Mouse (Mus musculus) neural tube, embryonic 11.5 days (tissue): ENCODE data around the gene Jph4. TPM values are rescaled to one million over a fixed set of nuclear protein-coding genes. Genes with fewer than 3 reads are reported as not detected.

Experiments used
- ATAC-seq: fragments of 200-750 bp; cut with Nextera tagmentation; 2 replicates; pipeline ENCODE4 v1.8.0; 2017; ENCODE audit warnings: moderate number of reproducible peaks, mild to moderate bottlenecking, moderate TSS enrichment, moderate library complexity; ENCODE audit not compliant: insufficient read depth, low FRiP score, low TSS enrichment
- DNase-seq: peaks from one replicate; pipeline ENCODE4 v3.0.0-alpha.2; 2015; ENCODE audit warnings: low spot score
- H3K27ac ChIP-seq: fragments of 300-500 bp; sonication (generic); 2 replicates; pipeline ENCODE4 v1.5.1; 2014; ENCODE audit warnings: low read depth, mild to moderate bottlenecking, low read length
- H3K27me3 ChIP-seq: fragments of 300-500 bp; sonication (generic); 2 replicates; pipeline ENCODE4 v1.6.1; 2014; ENCODE audit warnings: mild to moderate bottlenecking, low read length, mixed read lengths; ENCODE audit not compliant: control insufficient read depth, insufficient read depth
- H3K36me3 ChIP-seq: fragments of 300-500 bp; sonication (generic); 2 replicates; pipeline ENCODE4 v1.6.1; 2014; ENCODE audit warnings: mild to moderate bottlenecking, low read length, moderate library complexity, mixed read lengths; ENCODE audit not compliant: control insufficient read depth, insufficient read depth
- H3K4me1 ChIP-seq: fragments of 300-500 bp; sonication (generic); 2 replicates; pipeline ENCODE4 v1.6.1; 2014; ENCODE audit warnings: low read length, mixed read lengths; ENCODE audit not compliant: control insufficient read depth, insufficient read depth
- H3K4me2 ChIP-seq: fragments of 300-500 bp; sonication (generic); 2 replicates; pipeline ENCODE4 v1.6.1; 2014; ENCODE audit warnings: low read depth, mild to moderate bottlenecking, moderate library complexity
- H3K4me3 ChIP-seq: fragments of 300-500 bp; sonication (generic); 2 replicates; pipeline ENCODE4 v1.5.1; 2014; ENCODE audit warnings: low read depth, low read length
- H3K9ac ChIP-seq: fragments of 300-500 bp; sonication (generic); 2 replicates; pipeline ENCODE4 v1.6.1; 2014; ENCODE audit warnings: mild to moderate bottlenecking, low read length
- H3K9me3 ChIP-seq: fragments of 300-500 bp; sonication (generic); 2 replicates; pipeline ENCODE4 v1.6.1; 2016; ENCODE audit warnings: low read length; ENCODE audit not compliant: control insufficient read depth
- WGBS: fragments of 180-500 bp; shearing (Covaris S2); extraction: QIAGEN DNeasy Blood & Tissue Kit; methylation state at CpG from one replicate; pipeline ENCODE4 v1.1.7; 2014; 5-methylcytosine and 5-hydroxymethylcytosine counted together
- polyA plus RNA-seq: library from polyadenylated mRNA; unstranded; fragments of >200 nt; fragmentation: Nextera tagmentation; extraction: Ambion mirVana; gene quantifications from 2 replicates; pipeline ENCODE4 v1.2.1, GENCODE M21; 2014

The Jph4 gene
- polyA plus RNA-seq, 1 experiment from 2014 or later = 3.8 TPM

DNA sequence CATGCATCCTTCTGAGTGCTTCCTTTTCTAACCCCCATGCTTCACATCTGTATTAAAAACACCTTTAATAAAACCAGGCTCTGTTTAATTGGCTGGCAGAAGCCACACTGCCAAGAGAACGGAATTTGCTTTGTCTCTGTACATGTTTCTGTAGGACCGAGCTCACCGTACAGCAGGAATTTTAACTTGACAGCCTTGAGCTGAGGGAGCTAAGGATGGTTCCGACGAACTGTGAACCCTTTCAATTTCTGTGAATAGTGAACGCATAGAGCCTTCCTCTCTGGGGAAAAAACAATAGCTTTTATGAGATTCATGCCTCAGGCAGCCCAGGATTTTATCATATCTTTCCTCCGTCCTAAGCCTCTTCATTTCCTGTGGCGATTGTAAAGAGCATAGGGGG is 5.6 kb upstream of the Jph4 start:
- Histone ChIP-seq H3K27ac (no peak overlapping the region), H3K9me3 (no peaks in the 10 kb centered on the region), H3K36me3 (no peaks in the 10 kb centered on the region), H3K27me3 (no peaks in the 10 kb centered on the region), H3K4me2 (no peak overlapping the region), H3K4me1 (no peaks in the 10 kb centered on the region), H3K4me3 (no peak overlapping the region), H3K9ac (no peak overlapping the region)
- ATAC-seq (no peak), DNase-seq (no peak)
- 66% methylated on average over 8 of the region's 8 CpGs for WGBS

DNA sequence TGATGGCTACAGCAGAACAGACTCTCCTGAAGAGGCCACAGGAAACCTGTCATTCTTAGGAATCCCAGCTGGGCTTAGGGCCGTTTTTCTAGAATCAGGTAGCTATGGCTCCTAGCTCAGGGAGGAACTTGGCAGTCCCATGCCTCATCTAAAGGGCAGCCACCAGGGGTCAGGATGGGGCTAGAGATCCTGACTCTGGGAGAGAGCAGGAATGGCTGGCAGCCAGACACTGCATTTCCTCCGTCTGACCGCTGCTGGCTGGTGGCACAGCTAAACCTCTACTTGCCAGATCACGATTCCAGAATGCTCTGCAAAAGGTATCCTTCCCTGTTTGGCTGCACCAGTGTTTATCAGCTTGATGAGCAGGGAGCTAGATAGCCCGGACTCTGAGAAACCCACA is 5.2 kb upstream of the Jph4 start:
- Histone ChIP-seq H3K4me1 (no peaks in the 10 kb centered on the region), H3K4me3 (no peak overlapping the region), H3K36me3 (no peaks in the 10 kb centered on the region), H3K9ac (no peak overlapping the region), H3K27me3 (peaks cover 2% of the 10 kb centered on the region; the same call in 1 of the 2 replicates), H3K4me2 (no peak overlapping the region), H3K27ac (no peak overlapping the region), H3K9me3 (no peaks in the 10 kb centered on the region)
- DNase-seq (peak; percentile 81), ATAC-seq (no peak; the same call in 1 of the 2 replicates)
- 10% methylated on average over 5 of the region's 5 CpGs for WGBS

DNA sequence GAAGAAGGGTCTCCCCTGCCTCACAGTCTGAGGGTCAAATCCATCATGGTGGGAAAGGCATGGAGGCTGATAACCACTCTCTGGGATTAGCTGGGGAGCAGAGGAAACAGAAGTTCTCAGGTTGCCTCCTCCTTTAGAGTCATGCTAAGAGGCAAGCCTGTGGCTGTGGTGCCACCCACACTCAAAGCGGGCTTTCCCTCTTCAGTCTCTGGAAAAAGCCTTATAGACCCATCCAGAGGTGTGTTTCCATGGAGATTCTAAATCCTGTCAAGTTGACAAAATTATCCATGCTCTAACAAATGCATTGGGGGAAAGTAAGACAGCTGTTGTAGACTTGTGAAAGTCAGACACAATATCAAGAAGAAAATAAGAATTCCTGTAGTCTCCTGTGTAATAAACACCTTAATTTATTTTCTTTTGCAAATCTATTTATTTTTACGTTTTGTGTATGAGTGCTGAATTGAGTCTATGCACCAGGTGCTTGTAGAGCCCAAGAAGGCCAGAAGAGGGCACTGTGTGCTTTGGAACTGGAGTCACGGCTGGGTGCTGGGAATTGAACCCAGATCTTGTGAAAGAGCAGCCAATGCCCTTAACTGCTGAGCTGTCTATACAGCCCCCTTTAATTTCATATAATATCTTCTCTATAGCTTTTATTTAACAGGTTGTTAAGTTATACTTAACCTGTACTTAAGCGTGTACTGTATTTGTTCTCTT is 2.8 kb upstream of the Jph4 start:
- no peaks in the 10 kb centered on the region for H3K9me3 ChIP-seq
- peaks cover 21% of the 10 kb centered on the region for H3K27me3 ChIP-seq
- WGBS = 70% methylated on average over 4 of the region's 4 CpGs
- no peak overlapping the region for H3K4me2 ChIP-seq
- no peak overlapping the region for H3K27ac ChIP-seq
- DNase-seq (no peak), ATAC-seq (no peak)
- no peaks in the 10 kb centered on the region for H3K36me3 ChIP-seq
- H3K4me3 ChIP-seq = no peak overlapping the region
- peaks cover 8% of the 10 kb centered on the region for H3K4me1 ChIP-seq
- H3K9ac ChIP-seq = no peak overlapping the region

DNA sequence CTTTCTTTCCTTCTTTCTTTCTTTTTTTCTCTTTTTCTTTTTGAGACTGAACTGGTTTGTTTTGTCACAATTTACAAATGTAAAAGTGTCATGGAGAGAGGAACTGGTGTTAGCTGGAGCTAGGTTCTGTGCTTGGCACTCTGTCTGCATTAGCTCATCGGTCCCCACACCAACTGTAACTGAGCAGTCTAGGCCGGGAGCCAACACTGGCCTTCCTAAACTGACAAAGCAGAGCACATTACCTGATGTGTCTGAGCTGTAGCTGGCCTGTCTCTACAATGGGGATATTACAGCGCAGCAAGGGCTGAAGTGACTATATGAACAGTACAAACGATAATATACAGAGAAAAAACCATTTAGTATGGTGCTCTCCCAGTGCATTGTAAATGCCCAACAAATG is 2.1 kb upstream of the Jph4 start:
- no peak for DNase-seq
- Histone ChIP-seq H3K27ac (no peak overlapping the region), H3K27me3 (peaks cover 28% of the 10 kb centered on the region), H3K4me3 (no peak overlapping the region), H3K4me2 (no peak overlapping the region), H3K9me3 (no peaks in the 10 kb centered on the region), H3K36me3 (no peaks in the 10 kb centered on the region), H3K4me1 (peaks cover 12% of the 10 kb centered on the region), H3K9ac (no peak overlapping the region)
- 85% methylated on average over 4 of the region's 4 CpGs for WGBS
- no peak for ATAC-seq

DNA sequence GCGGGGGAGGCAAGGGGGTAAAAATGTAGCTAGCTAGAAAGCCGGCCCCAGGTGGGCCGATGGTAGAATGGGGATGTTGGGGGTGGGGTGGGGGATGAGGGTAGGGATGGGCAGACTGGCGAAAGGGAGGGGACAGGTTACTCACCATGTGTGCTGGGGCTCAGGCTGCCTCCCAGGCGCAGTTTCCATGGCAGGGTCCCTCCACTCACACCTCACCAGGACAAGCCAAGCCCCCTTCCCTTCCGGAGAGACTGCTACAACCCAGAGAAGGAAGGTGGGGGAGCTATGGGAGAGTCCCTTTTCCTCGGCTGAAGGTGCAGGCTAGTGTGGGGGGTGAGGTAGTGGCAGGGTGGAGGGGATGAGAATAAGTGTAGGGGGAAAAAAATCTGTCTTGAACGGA is 889 bp downstream of the Jph4 start:
- peak; percentile 10; the same call in 1 of the 2 replicates for ATAC-seq

DNA sequence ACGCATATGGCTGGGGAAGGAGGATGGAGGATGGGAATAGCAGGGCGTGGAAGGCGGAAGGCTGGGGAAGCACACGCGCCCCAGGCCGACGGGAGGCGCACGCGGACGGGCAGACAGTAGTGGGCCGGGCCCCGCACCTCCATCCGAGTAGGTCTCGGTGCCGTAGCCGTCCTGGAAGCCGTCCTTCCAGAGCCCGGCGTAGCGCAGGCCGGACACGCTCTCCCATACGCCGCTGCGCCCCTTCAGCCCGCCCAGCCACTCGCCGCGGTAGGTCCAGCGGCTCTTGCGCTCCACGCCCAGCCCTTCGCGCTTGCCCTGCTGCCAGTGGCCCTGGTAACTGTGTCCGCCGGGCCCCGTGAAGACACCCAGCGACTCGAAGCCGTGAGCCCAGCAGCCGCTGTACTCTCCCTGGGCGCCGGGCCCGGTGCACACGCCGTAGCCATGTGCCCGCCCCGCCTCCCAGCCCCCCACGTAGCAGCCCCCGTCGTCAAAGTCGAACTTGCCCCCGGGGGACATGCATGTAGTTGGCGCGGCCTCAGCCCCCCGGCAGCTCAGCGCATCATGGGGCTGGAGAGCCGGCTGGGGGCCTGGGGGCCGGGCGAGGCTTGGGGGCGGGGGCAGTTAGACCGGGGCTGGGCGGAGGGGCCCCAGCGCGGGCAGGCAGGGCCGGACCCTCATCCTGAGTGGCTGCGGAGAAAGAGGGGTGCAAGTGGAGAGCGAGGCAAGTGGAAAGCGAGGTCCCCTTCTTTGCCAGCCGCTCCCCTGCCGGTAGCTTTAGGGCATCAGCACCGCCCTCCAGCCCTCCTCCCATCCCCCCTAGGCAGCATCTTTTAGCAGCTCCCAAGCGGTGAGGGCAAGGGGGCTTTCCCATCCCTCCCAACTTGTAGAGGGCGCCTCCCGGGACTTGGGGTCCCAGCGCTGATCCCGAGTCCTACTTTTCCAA is 1.7 kb downstream of the Jph4 start:
- under 1% methylated on average over 75 of the region's 78 CpGs for WGBS
- ATAC-seq = peak; percentile 58
- Histone ChIP-seq H3K9ac (peak overlapping the region; percentile 59), H3K4me3 (peak overlapping the region; percentile 46), H3K4me2 (peak overlapping the region; percentile 85), H3K4me1 (peaks cover 12% of the 10 kb centered on the region), H3K27ac (no peak overlapping the region), H3K9me3 (no peaks in the 10 kb centered on the region), H3K27me3 (peaks cover 45% of the 10 kb centered on the region), H3K36me3 (no peaks in the 10 kb centered on the region)
- DNase-seq = peak; percentile 68

More for the DNA sequence above, 889 bp downstream of the Jph4 start:
- H3K4me3 ChIP-seq = peak overlapping the region; percentile 46
- DNase-seq = peak; percentile 29
- peaks cover 12% of the 10 kb centered on the region for H3K4me1 ChIP-seq
- WGBS = 1% methylated on average over 8 of the region's 8 CpGs
- peak overlapping the region; percentile 59 for H3K9ac ChIP-seq
- H3K36me3 ChIP-seq = no peaks in the 10 kb centered on the region
- H3K9me3 ChIP-seq = no peaks in the 10 kb centered on the region
- peak overlapping the region; percentile 85 for H3K4me2 ChIP-seq
- H3K27me3 ChIP-seq = peaks cover 44% of the 10 kb centered on the region
- H3K27ac ChIP-seq = peak overlapping the region; percentile 34; the same call in 1 of the 2 replicates

DNA sequence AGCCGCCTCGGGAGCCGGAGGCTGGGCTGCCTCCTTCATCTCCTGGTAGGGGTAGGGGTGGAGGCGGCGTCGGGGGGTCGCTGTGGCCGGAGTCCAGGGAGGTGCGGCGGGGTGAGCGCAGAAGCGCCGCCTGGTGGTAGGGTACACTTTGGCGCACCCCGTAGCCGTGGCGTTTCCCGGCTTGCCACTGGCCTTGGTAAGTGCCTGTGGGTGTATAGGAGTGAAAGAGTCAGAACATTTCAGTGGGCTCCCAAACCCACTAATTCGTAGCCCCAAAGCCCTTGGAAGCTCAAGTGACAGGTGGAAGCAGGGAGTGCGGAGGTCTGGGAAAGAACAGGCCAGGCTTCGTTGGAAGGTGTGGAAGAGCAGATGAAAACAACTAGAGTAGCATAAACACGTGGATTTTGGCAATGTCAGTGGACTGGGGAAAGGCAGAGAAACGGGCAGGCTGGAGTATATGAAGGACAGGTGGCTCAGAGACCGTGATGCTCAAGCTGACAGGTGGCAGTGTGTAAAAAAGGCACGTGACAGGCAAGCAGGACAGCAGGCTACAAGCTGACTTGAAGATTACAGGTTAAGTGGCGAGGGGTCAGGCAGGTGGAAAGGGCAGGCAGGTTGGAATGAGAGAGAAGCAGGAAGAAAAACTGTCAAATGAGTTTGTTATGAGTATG is 2.6 kb downstream of the Jph4 start:
- Histone ChIP-seq H3K4me1 (peaks cover 17% of the 10 kb centered on the region), H3K36me3 (no peaks in the 10 kb centered on the region), H3K27me3 (peaks cover 48% of the 10 kb centered on the region), H3K9me3 (no peaks in the 10 kb centered on the region), H3K27ac (no peak overlapping the region), H3K4me3 (peak overlapping the region; percentile 46), H3K4me2 (peak overlapping the region; percentile 85), H3K9ac (no peak overlapping the region)
- WGBS = 11% methylated on average over 26 of the region's 26 CpGs
- no peak for ATAC-seq
- peak; percentile 24 for DNase-seq

DNA sequence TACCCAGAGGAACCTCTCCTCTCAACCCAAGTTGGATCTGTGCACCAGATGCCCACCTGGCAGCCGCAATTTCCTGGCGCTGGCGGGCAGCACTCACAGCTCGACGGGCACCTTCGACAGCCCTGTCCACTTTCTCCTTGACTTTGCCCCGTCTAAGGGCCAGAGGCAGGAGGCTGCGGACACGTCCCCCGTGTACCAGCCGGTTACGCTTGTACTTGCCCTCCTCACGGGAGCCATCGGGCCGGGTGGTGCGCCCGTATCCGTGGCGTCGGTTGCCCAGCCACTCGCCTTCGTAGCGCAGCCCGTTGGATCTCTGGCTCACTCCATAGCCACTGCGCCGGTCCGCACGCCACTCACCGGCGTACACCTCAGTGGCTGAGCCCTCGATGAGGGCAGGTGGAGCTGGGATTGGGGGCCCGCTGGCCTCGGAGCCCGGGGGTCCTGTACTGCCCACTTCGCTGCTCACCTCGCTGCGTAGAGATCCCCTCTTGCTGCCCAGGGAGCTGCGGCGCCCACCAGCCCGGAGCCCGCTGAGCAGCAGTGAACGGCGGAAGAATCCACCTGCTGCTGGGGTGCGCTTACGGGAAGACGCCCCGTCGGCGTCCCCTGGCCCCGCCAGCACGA is 3.3 kb downstream of the Jph4 start:
- Histone ChIP-seq H3K9me3 (no peaks in the 10 kb centered on the region), H3K36me3 (no peaks in the 10 kb centered on the region), H3K4me1 (peaks cover 19% of the 10 kb centered on the region), H3K4me2 (no peak overlapping the region), H3K9ac (no peak overlapping the region), H3K27ac (no peak overlapping the region), H3K4me3 (no peak overlapping the region), H3K27me3 (peaks cover 48% of the 10 kb centered on the region)
- no peak for DNase-seq
- ATAC-seq = no peak
- WGBS = 70% methylated on average over 50 of the region's 51 CpGs
